Mouse (Mus musculus) heart, adult 11 months (tissue): ENCODE measurements at regions not wholly inside any gene's neighbourhood (a gene's known extent, or its start where the extent isn't known, plus 50 kb on each side); places are given as distances from the start of the nearest gene placed in this dataset.
"Not testable (repeated sequence)": the region's sequence is repeated elsewhere in the genome, so short reads cannot be mapped to it uniquely, and the experiment has no call there.

Source experiments
- DNase-seq: peaks from one replicate; pipeline ENCODE4 v3.0.0; 2022

GRCm38 (mm10) chr13:115911524-115912459 lies 397.7 kb downstream of the Isl1 start:
- DNase-seq: no peak

DNA sequence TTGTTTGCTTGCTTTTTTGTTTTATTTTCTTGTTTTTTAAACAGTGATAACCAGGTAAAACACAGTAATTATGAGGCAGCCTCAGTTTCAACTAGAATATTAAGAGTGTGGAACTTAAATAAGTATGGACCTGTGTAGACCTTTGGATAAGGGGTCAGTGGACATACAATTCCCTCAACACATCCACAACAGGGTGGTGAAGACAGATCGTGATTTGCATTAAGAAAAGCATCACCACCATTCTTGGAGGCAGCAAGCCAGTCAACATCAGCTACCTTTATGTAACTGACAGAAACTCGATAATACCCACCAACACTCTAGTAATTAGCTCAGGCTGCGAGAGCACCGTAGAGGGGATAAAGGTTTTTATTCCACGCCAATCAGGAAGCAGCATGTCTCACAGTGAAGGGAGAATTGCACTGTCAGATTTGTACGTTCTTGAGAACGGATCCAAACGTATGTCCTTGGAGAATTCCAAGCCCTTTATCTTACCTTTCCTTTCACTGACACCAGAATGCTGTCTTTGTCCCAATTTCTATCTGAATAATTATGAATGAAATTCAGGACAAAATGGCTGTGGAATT lies 398.5 kb downstream of the Isl1 start:
- no peak for DNase-seq

DNA sequence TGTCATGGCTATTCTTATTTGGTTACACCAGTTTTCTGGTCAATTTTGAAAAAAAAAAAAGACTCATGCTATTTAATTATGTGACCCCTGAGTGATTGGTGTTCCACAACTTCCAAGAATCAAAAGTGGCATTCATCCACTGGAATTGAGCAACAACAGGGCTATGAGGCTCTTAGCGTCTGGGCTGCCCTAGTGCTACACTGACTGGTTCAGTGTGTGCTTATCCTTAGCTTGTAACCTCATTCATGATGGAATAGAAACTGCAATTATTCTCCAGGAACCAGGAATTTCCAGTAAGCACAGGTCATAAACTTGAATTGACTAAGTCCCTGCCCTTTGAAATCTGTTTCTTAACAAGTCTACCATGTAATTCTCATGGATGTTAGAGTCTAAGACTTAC lies 428.9 kb downstream of the Isl1 start:
- no peak for DNase-seq

GRCm38 (mm10) chr13:115860480-115860879 lies 449.0 kb downstream of the Isl1 start:
- peak; percentile 55 for DNase-seq

- DNase-seq: no peak
Observed at GRCm38 (mm10) chr13:115856632-115857031, 452.9 kb downstream of the Isl1 start.

GRCm38 (mm10) chr13:115852689-115853356 lies 456.7 kb downstream of the Isl1 start:
- DNase-seq: no peak

- no peak for DNase-seq
Observed at GRCm38 (mm10) chr13:115843121-115843520, 466.4 kb downstream of the Isl1 start.

DNA sequence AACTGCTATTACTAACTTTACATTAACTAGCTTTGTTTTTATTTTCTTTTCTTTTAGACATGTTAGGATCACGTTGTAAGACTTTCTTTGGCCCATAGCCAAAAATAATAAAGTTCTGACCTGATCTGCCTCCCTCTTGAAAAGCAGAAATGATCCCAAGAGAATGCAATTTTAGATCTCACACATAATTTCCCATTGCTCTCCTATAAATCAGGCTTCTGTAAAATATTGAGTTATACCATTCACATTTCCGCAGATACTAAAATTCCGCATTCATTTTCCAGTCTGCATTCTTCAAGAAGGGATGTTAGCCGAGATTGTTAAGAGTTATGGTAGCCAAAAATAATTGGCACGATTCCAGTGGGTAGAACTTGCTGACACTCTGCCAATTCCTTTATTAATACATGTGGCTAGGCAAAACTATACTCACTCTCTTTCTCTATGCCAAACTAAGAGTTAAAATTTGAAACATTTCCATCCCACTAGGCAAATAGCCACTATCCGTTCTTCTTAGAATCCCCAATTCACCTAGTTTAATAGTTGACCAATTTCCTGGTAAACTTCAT lies 473.2 kb downstream of the Isl1 start:
- DNase-seq: no peak

DNA sequence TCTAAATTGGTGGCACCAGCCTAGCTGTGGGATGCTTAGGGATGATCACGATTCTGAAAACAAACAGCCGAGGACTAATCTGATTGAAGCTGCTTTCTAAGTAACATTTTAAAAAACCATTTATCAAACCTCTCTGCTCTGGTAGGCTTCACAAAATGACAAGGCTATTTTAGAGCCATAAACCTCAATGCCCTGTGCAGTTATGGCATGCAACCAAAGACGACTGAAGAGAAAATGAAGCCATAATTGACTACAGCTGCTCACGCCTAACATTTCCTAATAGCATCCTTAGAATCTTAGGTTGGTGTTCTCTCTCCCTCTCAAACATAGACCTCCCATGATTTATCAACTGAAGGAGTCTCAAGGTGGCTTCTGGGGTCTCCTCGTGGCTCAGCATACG lies 484.3 kb downstream of the Isl1 start:
- DNase-seq: no peak

DNA sequence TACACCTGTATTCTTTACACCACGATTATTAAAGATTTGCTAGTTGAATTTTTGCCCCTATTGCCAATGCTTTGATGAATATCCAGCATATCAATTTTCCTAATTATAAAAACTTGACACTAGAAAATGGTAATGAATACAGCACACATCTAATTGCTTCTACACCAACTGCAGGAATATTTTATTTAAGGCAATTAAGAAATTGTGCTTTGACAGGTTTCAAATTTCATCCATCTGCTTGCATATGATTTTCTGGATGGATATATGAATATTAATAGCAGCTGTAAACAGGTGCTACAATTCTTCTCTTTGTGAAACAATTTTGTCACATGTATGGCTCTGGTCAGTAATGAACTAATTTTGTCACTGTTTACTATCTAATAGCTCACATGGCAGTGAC lies 487.0 kb downstream of the Isl1 start:
- no peak for DNase-seq

- DNase-seq: no peak
Observed at GRCm38 (mm10) chr13:115814211-115814610, 495.3 kb downstream of the Isl1 start.

DNA sequence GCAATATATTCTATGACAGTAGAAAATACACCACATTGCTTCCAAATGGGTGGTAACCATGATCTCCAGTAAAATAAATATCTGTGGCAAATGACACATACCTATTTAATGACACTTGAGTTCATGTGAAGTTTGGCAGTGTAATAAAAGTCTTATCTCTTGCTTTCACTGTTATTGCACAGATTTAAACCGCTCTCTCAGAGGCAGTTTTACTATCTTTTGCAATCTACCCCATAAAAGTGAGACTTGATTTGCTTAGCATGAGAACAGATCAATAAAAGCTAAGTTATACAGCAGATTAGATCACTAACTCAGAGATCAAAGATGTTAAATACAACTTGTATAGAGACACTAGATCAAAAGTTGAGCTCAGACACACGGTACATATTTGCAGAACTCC lies 510.2 kb downstream of the Isl1 start:
- no peak for DNase-seq

GRCm38 (mm10) chr13:115751271-115751670 lies 558.2 kb downstream of the Isl1 start:
- peak; percentile 63 for DNase-seq

DNA sequence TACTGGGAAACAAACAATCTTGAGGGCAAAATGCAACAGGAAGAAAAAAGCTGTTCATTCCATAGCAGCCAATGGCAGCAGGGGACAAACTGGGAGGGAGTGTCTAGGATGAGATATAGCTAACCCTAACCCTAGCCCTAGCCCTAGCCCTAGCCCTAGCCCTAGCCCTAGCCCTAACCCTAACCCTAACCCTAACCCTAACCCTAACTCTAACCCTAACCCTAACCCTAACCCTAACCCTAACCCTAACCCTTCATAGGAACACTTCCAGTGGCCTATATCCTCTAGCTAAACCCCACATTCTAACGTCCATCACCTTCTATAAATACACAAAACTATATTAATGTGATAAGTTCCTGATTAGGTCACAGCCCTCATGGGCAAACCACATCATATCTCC lies 567.4 kb downstream of the Isl1 start:
- DNase-seq: not testable (repeated sequence)

- DNase-seq: no peak
Observed at GRCm38 (mm10) chr13:115727986-115728385, 581.5 kb downstream of the Isl1 start.

- DNase-seq: no peak
Observed at GRCm38 (mm10) chr13:115725356-115725952, 584.0 kb downstream of the Isl1 start.

- DNase-seq: no peak
Observed at GRCm38 (mm10) chr13:115719276-115719675, 590.2 kb downstream of the Isl1 start.

GRCm38 (mm10) chr13:115718859-115719258 lies 590.6 kb downstream of the Isl1 start:
- DNase-seq: no peak

DNA sequence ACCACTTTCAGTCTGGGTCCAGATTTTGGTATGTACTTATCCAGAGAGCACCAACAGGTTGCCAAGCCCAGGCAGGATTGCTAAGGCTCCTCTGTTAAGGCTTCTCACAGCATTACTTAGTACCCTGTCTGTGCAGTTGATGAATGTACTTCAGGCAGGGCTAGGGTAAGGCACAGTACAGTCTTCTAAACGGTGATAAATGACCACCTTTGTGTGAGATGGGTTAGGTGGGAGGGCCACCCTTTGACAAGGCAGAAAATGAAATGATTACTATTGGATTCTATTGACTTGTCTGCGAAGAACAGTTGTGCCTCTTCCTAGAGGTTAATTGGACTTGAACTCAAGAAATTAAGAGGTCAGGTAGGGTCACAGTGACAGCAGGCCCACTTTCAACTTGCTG lies 594.4 kb upstream of the Itga1 start:
- no peak for DNase-seq

DNA sequence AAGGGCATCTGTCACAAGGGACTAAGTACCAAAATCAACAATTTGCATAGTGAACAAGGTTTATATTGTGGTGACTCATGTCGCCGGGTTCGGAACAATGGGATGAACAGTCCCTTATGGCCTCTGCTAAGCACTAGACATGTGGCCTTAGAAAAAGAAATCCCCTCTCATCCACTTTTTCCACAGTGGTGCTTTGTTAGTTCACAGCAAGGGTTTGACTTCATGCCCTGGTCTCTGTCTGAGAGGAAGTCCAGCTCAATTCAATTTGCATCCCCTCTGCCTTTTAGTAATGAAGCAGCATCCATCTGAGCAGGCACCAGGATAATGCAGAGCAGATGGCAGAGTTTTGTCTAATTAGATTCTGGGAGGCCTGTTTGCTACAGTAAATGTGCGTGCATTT lies 585.7 kb upstream of the Itga1 start:
- DNase-seq: no peak

DNA sequence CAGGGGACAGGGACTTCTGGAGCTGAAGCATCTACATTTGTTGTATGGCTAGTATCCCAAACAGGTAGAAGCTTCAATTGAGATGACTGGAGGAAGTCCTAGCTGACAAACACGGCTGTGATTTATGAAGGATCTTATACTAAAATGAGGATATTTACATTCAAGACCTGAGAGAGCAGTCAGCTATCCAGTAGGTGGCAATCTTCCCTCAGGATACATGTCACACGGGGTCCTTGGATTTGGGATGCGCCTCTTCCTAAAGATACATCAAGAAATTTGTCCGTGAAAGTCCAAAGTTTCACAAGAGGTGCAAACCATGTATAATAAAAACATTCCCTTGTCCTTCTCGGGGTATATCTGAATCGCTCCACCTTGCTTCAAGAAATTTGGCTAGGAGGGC lies 577.8 kb upstream of the Itga1 start:
- no peak for DNase-seq

- DNase-seq: no peak
Observed at GRCm38 (mm10) chr13:115676836-115677235, 575.1 kb upstream of the Itga1 start.

DNA sequence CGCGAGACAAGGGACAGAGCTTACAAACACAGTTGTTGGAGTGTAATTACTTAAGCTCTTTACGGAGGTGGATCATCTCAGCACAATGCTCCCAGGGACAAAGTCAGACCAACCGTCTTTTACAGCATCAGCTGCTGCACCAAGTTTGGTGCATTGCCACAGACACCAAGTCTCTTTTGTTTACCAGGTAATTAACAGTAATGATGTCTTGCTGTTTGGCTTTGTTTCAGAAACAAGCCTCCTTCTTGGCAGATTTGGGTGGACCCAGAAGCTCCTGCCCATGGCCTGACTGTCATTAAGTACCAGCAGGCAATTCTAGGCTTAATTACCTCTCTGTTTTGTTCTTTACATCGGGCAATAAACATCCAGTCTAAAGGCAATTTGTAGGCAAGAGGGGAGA lies 572.0 kb upstream of the Itga1 start:
- no peak for DNase-seq
